Mouse (Mus musculus) hindbrain, embryonic 13.5 days (tissue): ENCODE data around the gene Duxbl1. TPM values are rescaled to one million over a fixed set of nuclear protein-coding genes. Genes with fewer than 3 reads are reported as not detected.
"Not testable (repeated sequence)": the region's sequence is repeated elsewhere in the genome, so short reads cannot be mapped to it uniquely, and the experiment has no call there.

Experiments used
- ATAC-seq: fragments of 200-750 bp; cut with Nextera tagmentation; 2 replicates; pipeline ENCODE4 v1.8.0; 2017; ENCODE audit warnings: moderate TSS enrichment; ENCODE audit not compliant: low FRiP score
- H3K27ac ChIP-seq: fragments of 300-500 bp; sonication (generic); 2 replicates; pipeline ENCODE4 v1.5.1; 2015; ENCODE audit warnings: inconsistent platforms, mild to moderate bottlenecking, moderate library complexity
- H3K27me3 ChIP-seq: fragments of 300-500 bp; sonication (generic); 2 replicates; pipeline ENCODE4 v1.6.1; 2015; ENCODE audit warnings: mild to moderate bottlenecking, inconsistent platforms
- H3K36me3 ChIP-seq: fragments of 300-500 bp; sonication (generic); 2 replicates; pipeline ENCODE4 v1.6.1; 2015; ENCODE audit warnings: mild to moderate bottlenecking, inconsistent platforms
- H3K4me1 ChIP-seq: fragments of 300-500 bp; sonication (generic); replicated peaks from 2 replicates; pipeline ENCODE4 v1.6.1; 2015; ENCODE audit warnings: inconsistent platforms
- H3K4me2 ChIP-seq: fragments of 300-500 bp; sonication (generic); 2 replicates; pipeline ENCODE4 v1.6.1; 2015; ENCODE audit warnings: inconsistent platforms, mild to moderate bottlenecking, moderate library complexity
- H3K4me3 ChIP-seq: fragments of 300-500 bp; sonication (generic); 2 replicates; pipeline ENCODE4 v1.5.1; 2015; ENCODE audit warnings: mild to moderate bottlenecking, inconsistent platforms
- H3K9ac ChIP-seq: fragments of 300-500 bp; sonication (generic); 2 replicates; pipeline ENCODE4 v1.6.1; 2015; ENCODE audit warnings: mild to moderate bottlenecking, inconsistent platforms
- H3K9me3 ChIP-seq: fragments of 300-500 bp; sonication (generic); 2 replicates; pipeline ENCODE4 v1.6.1; 2016; ENCODE audit warnings: inconsistent platforms
- WGBS: fragments of 180-500 bp; shearing (Covaris S2); methylation state at CpG from one replicate; pipeline ENCODE4 v1.1.7; 2015; 5-methylcytosine and 5-hydroxymethylcytosine counted together
- polyA plus RNA-seq: library from polyadenylated mRNA; unstranded; fragments of >200 nt; fragmentation: Nextera tagmentation; extraction: Ambion mirVana; gene quantifications from 2 replicates; pipeline ENCODE4 v1.2.1, GENCODE M21; 2015

Duxbl1 gene
- polyA plus RNA-seq, 1 experiment from 2014 or later: 5.7 TPM

- H3K27me3 ChIP-seq, H3K4me2 ChIP-seq, H3K27ac ChIP-seq, H3K4me3 ChIP-seq, H3K9me3 ChIP-seq, ATAC-seq, H3K36me3 ChIP-seq, H3K9ac ChIP-seq, H3K4me1 ChIP-seq: not testable (repeated sequence)
- WGBS: no CpG with 5 or more reads among the region's 6 CpGs
Observed at GRCm38 (mm10) chr14:26035439-26035838, 57.1 kb downstream of the Duxbl1 start.

Other genes starting within 250 kb of the Duxbl1 start
- gene Zcchc24, start 209.5 kb upstream of the Duxbl1 start, polyA plus RNA-seq: 11.9 and 12.2 TPM in 2 replicates
- gene Anxa11, start 136.4 kb upstream of the Duxbl1 start, polyA plus RNA-seq: 3.1 and 3.4 TPM in 2 replicates
- gene Plac9a, start 75.5 kb upstream of the Duxbl1 start, polyA plus RNA-seq: not detected in 2 replicates
- 2.9 and 3.0 TPM in 2 replicates for gene Tmem254a, start 50.9 kb upstream of the Duxbl1 start, polyA plus RNA-seq
- gene Cphx1, start 40.3 kb upstream of the Duxbl1 start, polyA plus RNA-seq: not detected in 2 replicates
- 2.9 and 4.7 TPM in 2 replicates for gene Gm9780, start 64.1 kb downstream of the Duxbl1 start, polyA plus RNA-seq
- gene Tmem254c, start 88.8 kb downstream of the Duxbl1 start, polyA plus RNA-seq: 17.8 and 29.5 TPM in 2 replicates
- not detected in 2 replicates for gene Cphx2, start 102.9 kb downstream of the Duxbl1 start, polyA plus RNA-seq
- gene Cphx3, start 103.7 kb downstream of the Duxbl1 start, polyA plus RNA-seq: not detected in 2 replicates
- gene Duxbl2, start 139.8 kb downstream of the Duxbl1 start, polyA plus RNA-seq: 1.5 TPM in 1 of 2 replicates, not detected in the other
- 4.9 and 8.4 TPM in 2 replicates for gene Plac9b, start 203.9 kb downstream of the Duxbl1 start, polyA plus RNA-seq
- 22.4 and 30.8 TPM in 2 replicates for gene Tmem254b, start 228.5 kb downstream of the Duxbl1 start, polyA plus RNA-seq